Mouse (Mus musculus): ENCODE measurements around the gene Olfr437. TPM values are rescaled to one million over a fixed set of nuclear protein-coding genes. Genes with fewer than 3 reads are reported as not detected.
"Not testable (repeated sequence)": the region's sequence is repeated elsewhere in the genome, so short reads cannot be mapped to it uniquely, and the experiment has no call there.

Olfr437 gene
- polyA plus RNA-seq, 1 experiment from 2014 or later = not detected

DNA sequence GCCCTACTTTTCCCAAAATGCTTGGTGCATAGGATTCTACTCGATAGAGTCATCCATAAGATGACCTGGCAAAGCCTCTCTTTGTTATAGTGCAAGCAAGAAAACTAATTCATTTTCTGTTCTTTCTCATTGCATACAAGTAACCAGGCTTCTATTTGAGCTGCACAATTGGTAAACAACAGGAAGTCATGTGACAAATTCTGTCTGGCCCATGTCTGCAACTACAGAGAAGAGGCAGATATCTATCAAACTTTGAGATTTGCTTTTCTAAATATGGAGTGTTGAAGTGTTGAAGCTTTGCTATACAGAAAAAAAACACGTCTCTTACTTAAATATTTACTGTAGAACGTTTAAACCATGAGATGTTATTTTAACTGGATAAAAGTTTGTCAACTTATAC lies 35.0 kb downstream of the Olfr437 start:
- H3K9me3 ChIP-seq (ENCODE audit: control insufficient read depth, low read length) = no peaks in the 10 kb centered on the region
- H3K36me3 ChIP-seq (ENCODE audit: control insufficient read depth, insufficient read depth, low read length) = no peaks in the 10 kb centered on the region
- no peak for ATAC-seq (ENCODE audit: low read depth)
- H3K4me2 ChIP-seq (ENCODE audit: low read depth, low read length) = no peak overlapping the region
- 70% methylated on average over 3 of the region's 3 CpGs for WGBS
- H3K4me1 ChIP-seq (ENCODE audit: control insufficient read depth, insufficient read depth, low read length) = no peaks in the 10 kb centered on the region
- no peak overlapping the region for H3K9ac ChIP-seq (ENCODE audit: low read depth, low read length)
- H3K4me3 ChIP-seq (ENCODE audit: low read depth, low read length) = no peak overlapping the region
- no peak for DNase-seq (ENCODE audit: low spot score)
- H3K27me3 ChIP-seq (replicated peaks; ENCODE audit: control insufficient read depth, insufficient read depth, low read length) = no peaks in the 10 kb centered on the region
- no peak overlapping the region for H3K27ac ChIP-seq (replicated peaks; ENCODE audit: low read depth, low read length)

DNA sequence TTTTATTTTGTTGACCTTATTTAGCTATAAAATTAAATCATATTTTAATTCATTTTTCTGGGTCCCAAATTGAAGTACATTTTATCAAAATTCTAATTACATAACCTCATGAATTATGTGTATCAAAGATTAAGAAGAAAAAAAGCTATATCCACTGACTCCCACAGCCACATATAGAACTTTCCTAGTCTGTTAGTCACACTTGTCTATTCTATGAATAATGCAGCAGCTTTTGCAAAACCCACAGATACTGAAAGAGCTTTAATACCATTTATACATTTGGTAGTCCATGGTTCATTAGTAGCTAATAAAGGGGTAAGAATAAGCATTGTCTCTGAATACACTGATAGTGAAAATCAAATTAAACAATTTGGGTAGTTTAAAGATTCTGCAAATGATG lies 39.7 kb downstream of the Olfr437 start:
- H3K4me2 ChIP-seq (ENCODE audit: low read depth, low read length) = no peak overlapping the region
- H3K27ac ChIP-seq (replicated peaks; ENCODE audit: low read depth, low read length) = no peak overlapping the region
- ATAC-seq (ENCODE audit: low read depth) = no peak
- H3K36me3 ChIP-seq (ENCODE audit: control insufficient read depth, insufficient read depth, low read length) = no peaks in the 10 kb centered on the region
- H3K4me1 ChIP-seq (ENCODE audit: control insufficient read depth, insufficient read depth, low read length) = no peaks in the 10 kb centered on the region
- DNase-seq (ENCODE audit: low spot score) = no peak
- no peak overlapping the region for H3K4me3 ChIP-seq (ENCODE audit: low read depth, low read length)
- H3K27me3 ChIP-seq (replicated peaks; ENCODE audit: control insufficient read depth, insufficient read depth, low read length) = no peaks in the 10 kb centered on the region
- no peaks in the 10 kb centered on the region for H3K9me3 ChIP-seq (ENCODE audit: control insufficient read depth, low read length)
- H3K9ac ChIP-seq (ENCODE audit: low read depth, low read length) = no peak overlapping the region

- Histone ChIP-seq H3K9me3 (ENCODE audit: control insufficient read depth, low read length) (no peaks in the 10 kb centered on the region), H3K27me3 (replicated peaks; ENCODE audit: control insufficient read depth, insufficient read depth, low read length) (no peaks in the 10 kb centered on the region), H3K4me1 (ENCODE audit: control insufficient read depth, insufficient read depth, low read length) (no peaks in the 10 kb centered on the region), H3K36me3 (ENCODE audit: control insufficient read depth, insufficient read depth, low read length) (no peaks in the 10 kb centered on the region), H3K4me3 (ENCODE audit: low read depth, low read length) (no peak overlapping the region), H3K9ac (ENCODE audit: low read depth, low read length) (no peak overlapping the region), H3K27ac (replicated peaks; ENCODE audit: low read depth, low read length) (no peak overlapping the region), H3K4me2 (ENCODE audit: low read depth, low read length) (no peak overlapping the region)
- DNase-seq (ENCODE audit: low spot score) (no peak), ATAC-seq (ENCODE audit: low read depth) (no peak)
- WGBS = 35% methylated on average over 2 of the region's 2 CpGs
Measured at GRCm38 (mm10) chr6:43205355-43205754, 42.3 kb downstream of the Olfr437 start.

GRCm38 (mm10) chr6:43212873-43213272 lies 49.8 kb downstream of the Olfr437 start, which contains the start of gene Olfr434:
Gene Olfr434, plus strand, starts transcription at chr6:43213021.
- H3K27me3 ChIP-seq (replicated peaks; ENCODE audit: control insufficient read depth, insufficient read depth, low read length); H3K4me2 ChIP-seq (ENCODE audit: low read depth, low read length); H3K27ac ChIP-seq (replicated peaks; ENCODE audit: low read depth, low read length); H3K9me3 ChIP-seq (ENCODE audit: control insufficient read depth, low read length); H3K4me3 ChIP-seq (ENCODE audit: low read depth, low read length); DNase-seq (ENCODE audit: low spot score); ATAC-seq (ENCODE audit: low read depth); H3K36me3 ChIP-seq (ENCODE audit: control insufficient read depth, insufficient read depth, low read length); H3K9ac ChIP-seq (ENCODE audit: low read depth, low read length); H3K4me1 ChIP-seq (ENCODE audit: control insufficient read depth, insufficient read depth, low read length): not testable (repeated sequence)

Other genes with a start within 250 kb of the Olfr437 start
- 0.07 and 0.14 TPM in 2 replicates for gene Olfr446, start 241.9 kb upstream of the Olfr437 start, polyA plus RNA-seq (2014; fragmentation: Nextera tagmentation; extraction: Ambion mirVana)
- 0.11 TPM in 1 of 2 replicates, not detected in the other for gene Olfr444, start 214.2 kb upstream of the Olfr437 start, polyA plus RNA-seq (2014; fragmentation: Nextera tagmentation; extraction: Ambion mirVana)
- gene Olfr441, start 56.9 kb upstream of the Olfr437 start, polyA plus RNA-seq (2014; fragmentation: Nextera tagmentation; extraction: Ambion mirVana) = not detected in 2 replicates
- not detected in 2 replicates for gene Olfr237-ps1, start 16.7 kb upstream of the Olfr437 start, polyA plus RNA-seq (2014; fragmentation: Nextera tagmentation; extraction: Ambion mirVana)
- gene Olfr13, start 8.9 kb downstream of the Olfr437 start, polyA plus RNA-seq (2014; fragmentation: Nextera tagmentation; extraction: Ambion mirVana) = not detected in 2 replicates
- gene Olfr435, start 33.9 kb downstream of the Olfr437 start, polyA plus RNA-seq (2014; fragmentation: Nextera tagmentation; extraction: Ambion mirVana) = not detected in 2 replicates
- not detected in 2 replicates for gene Olfr434, start 49.7 kb downstream of the Olfr437 start, polyA plus RNA-seq (2014; fragmentation: Nextera tagmentation; extraction: Ambion mirVana)
- gene Olfr47, start 68.2 kb downstream of the Olfr437 start, polyA plus RNA-seq (2014; fragmentation: Nextera tagmentation; extraction: Ambion mirVana) = not detected in 2 replicates
- gene Arhgef5, start 102.3 kb downstream of the Olfr437 start, polyA plus RNA-seq (2014; fragmentation: Nextera tagmentation; extraction: Ambion mirVana) = 9.8 TPM in 2 replicates
- not detected in 2 replicates for gene Nobox, start 146.3 kb downstream of the Olfr437 start, polyA plus RNA-seq (2014; fragmentation: Nextera tagmentation; extraction: Ambion mirVana)

All from embryonic facial prominence, embryonic 14.5 days (tissue).